Mouse (Mus musculus) natural killer cell, adult 2 months (primary cell): ENCODE measurements around the gene Pyroxd2.
A peak's percentile ranks its signal among the peaks of the same experiment; 100 is the strongest.
"Not testable (repeated sequence)": the region's sequence is repeated elsewhere in the genome, so short reads cannot be mapped to it uniquely, and the experiment has no call there.

Source experiments
- DNase-seq, 2 experiments: peaks; one replicate each; pipeline ENCODE4 v3.0.0; 2022; ENCODE audit warnings: low spot score in 2 of 2

The Pyroxd2 gene

DNA sequence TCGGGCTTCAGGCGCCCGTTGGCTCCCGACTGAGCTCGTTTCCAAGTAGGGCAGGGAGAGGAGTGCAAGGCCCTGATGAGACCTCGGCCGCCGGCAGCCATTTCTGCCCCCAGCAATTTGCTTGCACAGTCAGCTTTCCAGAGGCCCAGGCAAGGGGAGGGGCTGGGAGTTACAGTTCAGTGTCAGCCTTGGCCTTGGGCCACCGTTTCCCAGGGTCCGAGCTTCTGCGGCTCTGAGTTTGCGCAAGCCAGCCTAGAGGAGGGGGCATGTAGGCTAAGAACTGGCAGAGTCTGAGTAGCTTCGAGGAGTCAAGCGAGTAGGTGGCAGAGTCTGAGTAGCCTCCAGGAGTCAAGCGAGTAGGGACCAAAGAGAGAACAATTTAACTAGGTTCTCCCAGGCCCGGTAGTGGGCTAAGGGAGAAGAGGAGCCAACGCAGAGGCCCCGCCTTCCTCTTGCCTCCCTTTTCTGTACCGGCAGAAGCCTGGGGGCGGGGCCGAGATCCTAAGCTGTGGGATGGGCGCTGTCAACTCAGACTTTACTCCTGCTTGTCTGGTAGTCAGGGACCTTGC, at the start of gene Pyroxd2:
Gene Pyroxd2, minus strand, starts transcription at position 413 of the 569 bp plus-strand sequence.
- no peak for DNase-seq

GRCm38 (mm10) chr19:42797866-42798265, 45.3 kb upstream of the Pyroxd2 start:
- DNase-seq = no peak

DNA sequence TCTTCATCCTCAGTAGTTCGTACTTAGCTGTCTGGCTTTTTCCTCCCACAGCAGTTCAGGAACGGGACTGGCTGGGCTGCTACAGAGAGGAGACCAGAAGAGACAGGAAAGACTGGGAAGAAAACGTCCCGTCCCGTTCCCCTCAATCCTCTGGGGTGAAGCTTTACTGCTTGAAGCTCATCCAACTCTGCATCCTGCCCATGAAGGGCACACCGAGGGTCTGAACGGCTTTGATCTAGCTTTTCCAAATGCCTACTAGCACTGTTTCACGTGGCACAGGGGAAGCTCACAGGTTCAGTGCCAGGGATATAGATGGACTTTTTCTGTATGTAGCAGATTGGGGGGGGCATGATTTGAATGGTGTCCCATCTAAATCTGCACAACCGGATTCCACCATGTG, 43.2 kb upstream of the Pyroxd2 start:
- no peak for DNase-seq

DNA sequence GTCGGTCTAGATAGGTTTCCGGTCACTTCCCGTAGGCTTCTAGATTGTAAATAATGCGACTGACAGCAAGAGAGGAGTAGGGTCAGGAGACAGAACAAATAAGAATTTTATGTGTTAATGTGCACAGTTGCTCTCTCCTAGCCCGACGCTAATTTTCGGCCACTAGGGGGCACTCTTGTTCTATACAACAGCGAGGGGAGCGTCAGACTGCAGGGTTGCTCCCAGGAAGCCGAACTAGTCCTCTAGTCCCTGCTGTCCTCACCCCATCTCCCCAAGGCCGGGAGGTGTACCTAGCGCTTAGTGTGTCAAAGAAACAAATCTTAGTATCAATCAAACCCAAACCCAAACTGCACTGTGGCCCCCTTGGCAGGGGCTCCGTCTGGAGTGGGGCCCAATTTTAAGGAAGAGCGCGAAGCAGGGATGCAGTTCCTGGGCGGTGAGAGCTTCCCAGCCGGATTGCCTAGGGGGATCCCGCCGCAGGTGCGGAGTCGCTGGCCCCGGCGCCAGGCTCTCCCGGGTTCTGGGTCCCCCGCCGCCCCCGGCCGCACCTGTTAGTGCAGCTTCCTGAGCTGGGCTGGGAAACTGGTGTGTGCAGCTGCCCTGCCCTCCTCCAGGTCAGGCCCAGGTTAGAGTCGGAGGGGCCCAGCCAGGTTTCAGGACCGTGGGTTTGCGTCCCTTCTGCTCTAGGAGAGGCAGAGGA, 42.5 kb upstream of the Pyroxd2 start:
- peak; percentile 67 to 78 for DNase-seq

DNA sequence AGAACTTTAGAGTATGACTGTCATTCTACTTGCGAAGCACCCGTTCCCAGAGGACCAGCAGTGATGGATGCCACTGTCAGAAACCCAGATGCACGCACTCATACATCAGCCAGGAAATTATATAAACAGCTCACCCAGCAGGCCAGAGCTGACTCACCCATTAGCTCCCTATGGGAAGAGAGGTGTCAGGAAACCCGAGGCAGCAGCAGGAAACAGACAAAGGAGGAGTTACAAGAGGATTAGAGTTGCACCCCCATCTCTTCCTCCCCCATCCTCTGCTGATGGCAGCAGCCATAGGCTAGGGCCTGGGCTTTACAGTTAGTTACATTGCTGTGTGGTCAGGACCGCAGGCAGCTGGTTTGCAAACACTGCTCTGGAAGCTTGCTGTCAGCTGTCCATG, 35.7 kb upstream of the Pyroxd2 start:
- DNase-seq = no peak

DNA sequence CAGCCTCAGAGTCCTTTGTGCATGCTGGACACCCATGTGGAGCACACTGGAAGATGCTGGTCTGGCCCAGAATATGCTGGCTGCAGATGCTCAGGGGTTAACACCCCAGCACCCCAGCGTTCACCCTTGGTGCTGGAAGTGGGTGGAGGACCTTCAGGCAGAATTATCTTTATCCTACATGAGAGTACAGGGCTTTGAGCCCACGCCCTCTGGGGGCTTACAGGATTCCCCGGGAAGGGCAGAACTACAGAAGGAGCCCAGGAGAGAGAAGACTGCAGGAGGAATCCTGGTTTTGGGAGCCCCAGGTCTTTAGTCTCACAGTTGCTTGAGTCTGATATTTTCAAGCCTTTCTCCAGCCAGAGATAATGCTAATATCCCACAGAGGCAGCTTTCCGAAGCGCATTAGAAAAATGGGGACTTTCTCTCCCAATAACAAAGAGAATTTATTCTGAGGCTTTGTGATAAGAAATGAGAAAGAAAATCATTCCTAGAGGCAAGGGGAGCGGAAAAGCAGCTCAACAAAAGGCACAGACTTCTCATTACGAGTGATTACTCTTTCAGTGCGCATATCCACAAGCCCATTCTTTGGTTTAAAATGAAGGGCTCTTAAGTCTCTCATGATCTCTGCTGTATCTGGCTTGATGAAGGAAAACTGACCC, 33.1 kb upstream of the Pyroxd2 start:
- no peak for DNase-seq

DNA sequence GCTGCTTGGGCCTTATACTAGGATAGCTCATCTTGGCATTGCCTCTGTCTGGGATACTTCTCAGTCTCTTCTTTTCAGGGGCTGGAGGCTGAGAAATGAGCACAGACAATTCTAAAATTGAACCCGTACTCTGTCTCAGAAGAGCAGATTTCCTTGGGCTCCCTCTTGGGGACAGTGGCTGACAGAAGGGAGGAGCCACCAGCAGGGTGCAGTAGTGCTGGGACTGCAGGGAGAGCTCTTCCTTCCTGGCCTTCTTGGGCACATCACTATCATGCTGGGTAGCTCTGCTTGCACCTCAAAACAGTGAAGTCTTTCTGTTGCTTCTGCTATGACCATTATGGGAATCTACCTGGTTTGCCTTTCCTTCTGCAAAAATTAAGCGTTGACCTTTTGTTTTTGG, 32.6 kb upstream of the Pyroxd2 start:
- no peak for DNase-seq

GRCm38 (mm10) chr19:42780156-42780538, 27.6 kb upstream of the Pyroxd2 start:
- DNase-seq = not testable (repeated sequence)

DNA sequence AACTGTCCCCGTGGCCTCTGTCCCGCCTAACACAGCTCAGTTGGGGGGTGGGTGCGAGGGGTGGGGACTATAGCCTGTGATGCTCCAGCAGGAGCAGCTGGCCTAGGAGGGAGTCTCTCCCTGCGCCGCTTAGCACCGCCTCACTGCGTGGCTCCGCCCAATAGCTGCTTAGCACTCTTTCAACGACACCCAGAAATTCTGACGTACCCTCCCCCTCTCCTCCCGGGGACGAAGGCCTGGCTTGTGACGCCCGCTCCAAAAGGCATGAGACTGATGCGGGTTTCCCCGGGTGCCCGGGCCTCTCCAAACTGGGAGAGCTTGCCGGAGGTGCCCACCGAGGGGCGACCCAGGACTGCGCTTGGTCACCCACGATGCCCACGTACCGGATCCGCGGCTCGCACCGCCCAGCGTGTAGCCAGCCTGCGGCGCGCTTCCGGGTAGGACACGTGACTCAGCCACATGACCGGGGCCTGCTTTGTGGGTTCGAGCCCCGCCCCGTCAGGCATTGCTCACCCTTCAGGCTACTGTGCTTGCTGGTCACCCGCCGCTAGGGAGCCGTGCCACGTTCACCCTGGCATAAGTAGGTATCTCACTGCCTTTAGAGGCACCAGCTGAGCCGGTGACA, 27.1 kb upstream of the Pyroxd2 start, which contains the start of gene Hps1:
Gene Hps1, minus strand, starts transcription at position 448 of the 625 bp plus-strand sequence.
- DNase-seq = peak; percentile 90 to 92

DNA sequence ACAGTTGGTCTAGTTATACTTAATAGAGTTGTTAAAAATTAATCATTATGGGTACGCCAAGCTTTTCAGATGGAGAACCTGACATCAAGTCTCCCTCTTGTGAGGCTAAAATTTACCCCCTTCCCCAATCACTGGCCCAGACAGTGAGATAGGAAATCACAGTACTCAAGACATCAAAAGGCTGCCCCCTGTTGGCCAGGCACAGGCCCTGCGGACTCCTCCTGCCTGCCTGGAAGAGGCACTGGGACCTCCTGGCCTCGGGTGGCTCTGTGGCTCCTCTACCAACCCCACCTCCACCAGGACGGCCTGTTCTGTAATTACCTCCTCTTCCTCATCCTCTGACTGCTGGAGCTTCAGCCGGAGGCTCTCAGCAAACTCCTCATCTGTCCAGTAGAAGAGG, 25.2 kb upstream of the Pyroxd2 start:
- DNase-seq = peak; percentile 18 to 49

DNA sequence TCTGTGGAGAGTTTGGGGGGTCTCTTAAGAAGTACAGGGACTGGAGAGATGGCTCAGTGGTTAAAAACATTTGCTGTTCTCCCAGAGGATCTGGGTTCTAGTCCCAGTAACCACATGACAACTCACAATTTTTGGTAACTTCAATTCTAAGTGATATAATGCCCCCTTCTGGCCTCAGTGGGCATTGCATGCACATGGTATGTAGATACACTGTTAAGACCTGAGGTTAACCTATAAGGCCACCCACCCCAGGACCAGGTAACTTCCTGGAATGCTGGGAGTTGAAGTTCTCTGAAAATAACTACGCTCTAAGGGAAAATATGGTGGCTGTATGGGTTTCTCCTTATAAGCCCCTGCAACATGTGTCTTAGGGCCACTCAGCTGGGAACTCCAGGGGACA, 24.2 kb upstream of the Pyroxd2 start:
- DNase-seq = peak; percentile 7 to 35

DNA sequence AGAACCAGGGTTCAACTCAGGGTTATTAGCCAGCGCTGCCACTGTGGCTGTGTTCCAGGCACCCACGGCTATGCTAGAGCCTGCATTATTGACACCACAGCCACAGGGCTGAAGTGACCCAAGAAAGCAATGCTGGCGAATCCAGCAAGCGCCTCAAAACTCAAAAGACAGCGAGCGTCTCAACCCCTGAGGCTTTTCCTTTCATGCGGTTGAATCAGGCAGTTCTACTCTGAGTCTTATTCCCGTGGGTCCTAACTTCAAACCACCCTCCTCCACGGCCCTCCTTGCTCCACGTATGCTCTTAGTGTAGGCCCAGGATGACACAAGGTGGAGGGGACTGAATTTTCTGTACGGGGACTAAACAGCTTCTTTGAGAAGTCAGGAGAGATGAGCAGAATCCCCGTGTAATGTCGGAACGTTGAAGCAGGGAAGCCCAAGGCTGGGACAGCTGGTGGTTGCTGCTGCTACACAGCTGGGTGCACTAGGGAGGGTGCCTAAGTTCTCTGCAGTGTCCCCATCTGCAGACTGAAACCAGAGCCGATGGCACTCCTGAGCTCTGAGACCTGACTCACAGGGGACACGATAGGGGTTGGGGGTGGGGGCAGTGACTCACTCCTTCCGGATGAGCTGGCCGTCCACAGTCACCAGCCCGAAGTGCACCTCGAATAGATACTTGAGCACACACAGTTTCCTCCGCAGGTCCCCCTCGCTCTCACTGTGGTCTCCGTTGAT, 17.7 kb upstream of the Pyroxd2 start:
- DNase-seq = no peak

GRCm38 (mm10) chr19:42769648-42770047, 17.1 kb upstream of the Pyroxd2 start:
- DNase-seq = no peak

DNA sequence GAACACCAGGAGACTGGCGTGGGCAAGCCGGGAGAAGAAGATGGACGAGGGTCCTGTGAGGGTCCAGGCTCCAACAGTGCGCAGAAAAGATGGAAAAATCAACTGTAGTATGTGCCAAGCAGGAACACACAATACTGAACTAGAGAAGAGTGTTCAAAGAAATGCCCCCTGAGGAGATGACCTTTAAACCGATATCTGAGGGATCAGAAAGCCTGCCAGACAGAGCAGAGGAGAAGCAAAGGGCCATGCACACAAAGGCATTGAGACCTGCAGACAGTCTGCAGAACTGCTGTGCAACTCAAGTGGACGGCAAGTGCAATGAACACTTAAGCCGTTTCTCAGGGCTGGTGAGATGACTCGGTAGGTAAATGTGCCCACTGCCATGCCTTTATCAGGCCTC, 14.8 kb upstream of the Pyroxd2 start:
- no peak for DNase-seq

- DNase-seq = no peak
Measured at GRCm38 (mm10) chr19:42764398-42764797, 11.8 kb upstream of the Pyroxd2 start.

- DNase-seq = no peak
Measured at GRCm38 (mm10) chr19:42756671-42757070, 4.1 kb upstream of the Pyroxd2 start.

DNA sequence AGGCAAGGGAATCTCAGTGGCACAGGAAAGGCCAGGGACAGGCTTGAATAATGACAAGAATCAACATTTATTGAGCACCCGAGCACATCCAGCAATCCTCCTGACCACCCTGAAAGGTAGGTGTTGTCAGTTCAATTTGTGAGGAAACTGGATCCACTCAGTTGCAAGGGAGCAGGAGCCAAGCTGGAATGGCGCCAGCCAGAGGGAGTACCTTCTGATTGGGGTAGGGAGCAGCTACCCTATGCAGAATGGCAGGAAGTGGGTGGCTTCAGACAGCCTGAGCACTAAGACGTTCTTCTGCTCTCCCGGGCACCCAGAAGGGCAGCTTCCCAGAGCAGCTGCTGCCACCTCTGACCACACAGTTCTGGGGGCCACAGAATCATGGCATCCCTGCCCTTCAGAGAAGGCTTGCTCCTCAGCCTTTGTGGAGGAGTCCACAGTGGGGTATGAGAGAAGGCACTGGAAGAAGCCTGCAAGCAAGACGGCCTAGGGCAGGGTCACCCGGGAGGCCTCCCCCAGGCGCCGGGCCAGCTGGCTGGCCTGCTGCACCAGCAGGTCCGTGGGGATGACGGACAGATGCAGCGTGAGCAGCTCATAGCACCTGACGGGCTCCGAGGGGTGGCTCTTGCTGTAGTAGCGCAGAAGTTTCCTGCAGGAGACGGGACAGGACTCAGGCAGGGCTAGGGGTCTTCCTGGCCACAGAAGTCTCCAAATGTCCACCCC, 2.7 kb upstream of the Pyroxd2 start:
- no peak for DNase-seq

DNA sequence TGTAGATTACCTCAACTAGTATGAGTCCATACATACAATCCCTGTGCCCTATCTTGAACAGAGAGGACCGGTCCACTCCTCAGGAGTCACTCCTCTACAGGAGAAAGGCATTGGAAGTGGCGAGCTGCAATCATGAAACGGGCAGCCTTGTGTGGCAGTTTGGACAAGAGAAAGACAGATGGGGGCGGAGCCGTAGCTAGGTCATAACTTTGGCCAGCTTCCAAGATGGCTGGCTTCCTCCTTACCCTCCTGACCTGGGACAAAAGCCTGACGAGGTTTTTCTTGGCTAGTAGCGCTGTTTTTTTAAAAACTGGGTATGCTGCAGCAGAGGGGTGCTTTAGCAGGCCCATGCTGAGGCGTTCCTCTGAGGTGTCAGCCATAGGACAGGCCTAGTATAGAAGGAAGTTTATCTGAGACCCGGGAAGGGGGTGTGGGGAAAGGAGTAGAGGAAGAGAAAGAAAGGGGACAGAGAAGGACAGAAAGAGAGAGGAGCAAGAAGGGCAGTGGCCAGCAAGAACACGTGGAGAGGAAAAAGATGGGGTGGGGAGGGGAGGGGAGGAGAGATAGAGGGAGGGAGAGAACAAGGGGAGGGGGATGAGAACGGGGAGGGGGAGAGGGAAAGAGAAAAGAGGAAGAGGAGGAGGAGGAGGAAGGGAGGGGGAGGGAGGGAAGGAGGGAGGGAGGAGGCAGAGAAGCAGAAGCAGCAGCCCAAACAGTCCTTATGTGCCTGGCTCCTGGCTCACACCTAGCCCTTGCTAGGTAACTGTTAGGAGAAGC, 754 bp upstream of the Pyroxd2 start:
- peak in 1 of 2 experiments; percentile 11 for DNase-seq

DNA sequence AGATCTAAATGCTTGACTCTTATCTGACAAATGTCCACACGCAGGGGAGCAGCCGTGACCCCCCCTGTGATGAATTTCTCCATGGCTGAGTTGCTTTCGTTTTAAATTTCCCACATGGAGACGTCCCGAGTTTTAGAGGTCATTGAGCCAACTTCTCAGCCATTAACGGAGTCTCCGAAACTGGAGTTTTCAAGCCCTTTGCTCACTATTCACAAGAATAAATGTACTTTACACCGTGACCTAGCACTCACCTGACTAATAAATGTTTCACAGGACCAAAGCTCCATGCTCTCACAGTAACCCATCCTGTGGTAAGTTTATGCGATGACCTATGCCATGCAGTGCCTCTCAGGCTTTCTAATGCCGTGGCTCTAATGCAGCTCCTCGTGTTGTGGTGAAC, 2.4 kb downstream of the Pyroxd2 start:
- DNase-seq = no peak

GRCm38 (mm10) chr19:42746702-42747101, 5.9 kb downstream of the Pyroxd2 start:
- no peak for DNase-seq

DNA sequence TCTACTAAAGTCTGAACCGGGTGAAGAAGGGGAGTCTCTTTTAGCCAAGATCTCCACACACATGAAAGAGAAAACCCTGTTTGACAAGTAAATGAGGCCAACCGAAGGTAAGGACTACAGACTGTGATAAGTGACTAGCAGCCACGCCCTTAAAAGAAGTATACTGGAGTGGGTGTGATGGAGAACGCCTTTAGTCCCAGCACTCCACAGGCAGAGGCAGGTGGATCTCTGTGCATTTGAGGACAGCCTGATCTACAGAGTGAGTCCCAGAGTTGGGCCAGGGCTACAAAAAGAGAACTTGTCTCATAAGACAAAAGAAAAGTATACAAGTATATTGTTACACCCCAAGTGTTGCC, 6.7 kb downstream of the Pyroxd2 start:
- DNase-seq = no peak
